Mouse (Mus musculus): ENCODE results near the gene Cnnm3. TPM values are rescaled to one million over a fixed set of nuclear protein-coding genes. Genes with fewer than 3 reads are reported as not detected.

Cnnm3 gene
- total RNA-seq, 2 experiments from 2014 or later, result 36.1 to 39.5 TPM

DNA sequence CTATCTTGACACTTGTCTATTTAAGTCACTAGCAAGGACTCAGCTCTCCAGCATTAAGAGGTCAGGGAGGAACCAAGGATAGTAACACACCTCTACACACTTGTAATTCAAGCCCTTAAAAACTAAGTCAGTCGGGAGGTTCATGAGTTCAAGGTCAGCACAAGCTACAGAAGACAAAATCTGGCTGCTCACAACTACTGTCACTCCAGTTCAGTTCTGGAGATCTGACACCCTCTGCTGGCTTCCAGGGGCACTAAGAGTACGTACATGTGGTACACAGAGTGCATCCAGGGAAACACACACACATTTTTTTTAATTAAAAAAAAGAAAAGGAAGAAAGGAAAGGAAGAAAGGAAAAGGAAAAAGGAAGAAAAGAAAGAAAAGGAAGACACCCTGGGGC, 14.9 kb upstream of the Cnnm3 start:
- no peak for DNase-seq (ENCODE audit: low spot score in 2 of 2)

DNA sequence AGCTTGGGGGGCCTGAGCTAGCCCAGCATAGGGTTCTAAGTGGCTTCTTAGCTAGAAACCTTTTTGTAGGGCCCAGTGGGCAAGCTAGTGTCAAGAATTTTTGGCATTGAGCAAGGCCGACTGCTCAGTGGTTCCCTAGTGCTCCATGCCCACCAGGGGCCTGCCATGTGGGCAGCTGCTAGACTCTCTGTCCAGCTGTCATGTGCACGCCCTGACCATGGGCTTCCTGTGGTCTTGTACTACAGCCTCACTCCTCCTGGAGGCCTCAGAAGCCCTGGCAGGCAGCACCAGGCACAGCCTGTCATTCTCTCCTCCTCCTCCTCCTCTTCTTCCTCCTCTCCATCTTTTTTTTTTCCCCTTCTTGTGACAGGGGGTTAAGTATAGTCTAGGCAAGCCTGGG, 14.4 kb upstream of the Cnnm3 start:
- no peak for DNase-seq (ENCODE audit: low spot score in 2 of 2)

DNA sequence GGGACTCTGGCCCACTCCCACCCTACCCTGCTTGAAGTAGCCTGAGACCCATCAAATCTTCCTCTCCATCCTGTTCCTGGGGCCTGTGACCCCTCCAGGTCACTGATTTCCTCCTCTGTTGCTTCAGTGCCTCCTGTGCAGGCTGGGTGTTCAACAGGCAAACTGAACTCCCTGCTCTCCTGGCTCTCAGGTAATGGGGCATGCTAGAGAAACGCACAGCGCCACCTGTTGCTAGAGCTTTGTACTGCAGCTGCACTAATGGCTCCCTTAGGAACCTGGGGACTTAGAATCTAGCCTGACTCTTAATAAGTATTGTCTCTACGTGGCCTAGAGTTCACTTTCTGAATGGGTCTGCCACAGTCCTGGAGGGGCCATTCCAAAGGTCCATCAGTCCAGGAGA, 10.4 kb upstream of the Cnnm3 start:
- DNase-seq (ENCODE audit: low spot score in 2 of 2), result peak; percentile 58 to 71

DNA sequence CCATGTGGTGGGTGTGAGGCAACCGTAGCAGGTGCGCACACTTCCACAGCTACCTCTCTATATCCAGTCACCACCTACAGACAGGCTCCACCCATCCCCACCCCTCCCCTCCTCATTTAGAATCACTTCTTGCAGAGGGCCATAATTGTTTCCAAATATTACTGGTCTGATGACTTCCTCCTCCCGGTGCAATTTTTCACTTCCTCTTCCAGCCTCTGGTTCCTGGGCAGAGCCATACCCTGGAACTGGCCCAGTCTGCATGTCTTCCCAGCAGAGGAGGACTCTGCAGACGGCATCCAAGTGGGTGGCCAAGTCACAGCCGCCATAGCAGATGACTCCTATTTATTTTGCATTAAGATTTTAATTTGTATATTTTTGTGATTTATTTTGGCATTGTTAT, 3.4 kb upstream of the Cnnm3 start:
- DNase-seq (ENCODE audit: low spot score in 2 of 2), result no peak

DNA sequence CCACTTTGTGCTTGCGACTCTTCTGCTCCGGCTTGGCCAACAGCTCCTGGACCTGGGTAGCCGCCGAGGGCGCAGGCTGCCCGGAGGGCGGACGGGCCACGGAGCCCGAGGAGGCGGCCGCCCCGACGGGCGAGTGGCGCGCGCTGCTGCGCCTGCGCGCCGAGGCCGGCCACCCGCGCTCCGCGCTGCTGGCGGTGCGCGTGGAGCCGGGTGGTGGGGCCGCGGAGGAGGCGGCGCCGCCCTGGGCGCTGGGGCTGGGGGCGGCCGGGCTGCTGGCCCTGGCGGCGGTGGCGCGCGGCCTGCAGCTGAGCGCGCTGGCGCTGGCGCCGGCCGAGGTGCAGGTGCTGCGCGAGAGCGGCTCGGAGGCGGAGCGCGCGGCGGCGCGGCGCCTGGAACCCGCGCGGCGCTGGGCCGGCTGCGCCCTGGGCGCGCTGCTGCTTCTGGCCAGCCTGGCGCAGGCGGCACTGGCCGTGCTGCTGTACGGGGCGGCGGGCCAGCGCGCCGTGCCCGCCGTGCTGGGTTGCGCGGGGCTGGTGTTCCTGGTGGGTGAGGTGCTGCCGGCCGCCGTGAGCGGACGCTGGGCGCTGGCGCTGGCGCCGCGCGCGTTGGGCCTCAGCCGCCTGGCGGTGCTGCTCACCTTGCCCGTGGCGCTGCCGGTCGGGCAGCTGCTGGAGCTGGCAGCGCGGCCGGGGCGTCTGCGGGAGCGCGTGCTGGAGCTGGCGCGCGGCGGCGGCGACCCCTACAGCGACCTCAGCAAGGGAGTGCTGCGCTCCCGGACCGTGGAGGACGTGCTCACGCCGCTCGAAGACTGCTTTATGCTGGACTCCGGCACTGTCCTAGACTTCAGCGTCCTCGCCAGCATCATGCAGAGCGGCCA, 660 bp downstream of the Cnnm3 start:
- DNase-seq (ENCODE audit: low spot score in 2 of 2), result peak; percentile 55 to 60

DNA sequence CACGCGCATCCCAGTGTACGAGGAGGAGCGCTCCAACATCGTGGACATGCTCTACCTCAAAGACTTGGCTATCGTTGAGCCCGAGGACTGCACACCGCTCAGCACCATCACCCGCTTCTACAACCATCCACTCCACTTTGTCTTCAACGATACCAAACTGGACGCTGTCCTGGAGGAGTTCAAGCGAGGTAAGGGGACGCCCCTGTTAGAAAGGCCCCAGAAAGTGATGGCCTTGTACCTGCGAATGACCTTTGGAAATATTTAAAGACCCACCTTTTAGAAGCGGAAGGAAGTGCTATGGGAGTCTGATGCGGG, 1.3 kb downstream of the Cnnm3 start:
- no peak for DNase-seq (ENCODE audit: low spot score in 2 of 2)

DNA sequence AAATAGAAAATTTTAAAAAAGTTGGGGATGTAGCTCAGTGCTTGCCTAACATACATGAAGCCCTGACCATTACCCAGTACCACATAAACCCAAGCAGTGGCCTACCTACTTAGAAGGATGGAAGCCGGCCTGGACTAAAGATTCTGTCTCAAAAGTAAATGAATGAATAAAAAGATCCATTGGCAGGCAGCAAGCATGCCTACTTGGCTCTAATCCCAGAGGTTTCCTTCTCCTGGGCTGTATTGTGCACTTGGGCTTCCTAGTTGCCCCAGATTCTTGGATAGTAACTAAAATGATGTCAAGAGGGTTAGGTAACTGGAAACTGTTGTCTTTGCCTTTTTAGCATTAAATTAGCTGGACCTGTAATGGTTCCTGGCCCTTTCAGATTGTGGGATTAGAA, 1.6 kb downstream of the Cnnm3 start:
- peak in 1 of 2 experiments; percentile 70 for DNase-seq (ENCODE audit: low spot score in 2 of 2)

DNA sequence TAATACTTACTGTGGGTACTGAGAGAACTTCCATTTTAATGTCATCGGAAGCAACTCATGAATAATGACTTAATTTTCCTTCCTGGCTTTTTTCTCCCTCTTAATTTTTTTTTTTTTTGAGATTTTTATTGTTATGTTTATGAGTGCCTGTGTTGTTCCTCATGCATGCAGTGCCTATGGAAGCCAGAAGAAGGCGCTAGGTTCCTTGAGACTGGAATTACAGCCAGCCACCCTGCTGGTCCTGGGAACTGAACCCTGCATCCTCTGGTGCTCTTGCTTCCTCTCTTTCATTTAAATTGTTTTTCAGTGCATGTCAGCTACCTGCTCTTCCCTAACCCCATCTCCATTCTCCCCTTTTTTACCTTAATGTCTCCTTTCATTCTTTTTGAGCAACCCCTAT, 2.1 kb downstream of the Cnnm3 start:
- peak in 1 of 2 experiments; percentile 49 for DNase-seq (ENCODE audit: low spot score in 2 of 2)

DNA sequence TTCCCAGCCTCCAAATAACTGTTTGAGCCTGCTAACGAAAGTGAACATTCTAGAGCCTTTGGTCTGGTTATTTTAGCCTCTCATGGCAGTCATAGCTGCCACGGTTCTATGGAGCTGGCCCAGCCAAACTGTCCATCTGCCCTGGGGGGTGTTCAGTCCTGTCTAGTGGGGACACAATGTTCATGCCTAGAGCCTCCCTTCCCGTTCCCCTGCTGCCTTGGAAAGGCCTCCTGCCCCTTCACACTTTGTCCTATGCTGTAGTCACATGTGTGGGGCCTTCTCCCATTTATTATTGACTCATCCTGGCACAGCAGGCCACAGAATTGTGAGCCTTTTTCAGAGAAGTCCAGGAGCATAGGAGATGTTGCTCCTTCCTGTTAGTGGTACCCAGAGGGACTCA, 6.6 kb downstream of the Cnnm3 start:
- DNase-seq (ENCODE audit: low spot score in 2 of 2), result no peak

DNA sequence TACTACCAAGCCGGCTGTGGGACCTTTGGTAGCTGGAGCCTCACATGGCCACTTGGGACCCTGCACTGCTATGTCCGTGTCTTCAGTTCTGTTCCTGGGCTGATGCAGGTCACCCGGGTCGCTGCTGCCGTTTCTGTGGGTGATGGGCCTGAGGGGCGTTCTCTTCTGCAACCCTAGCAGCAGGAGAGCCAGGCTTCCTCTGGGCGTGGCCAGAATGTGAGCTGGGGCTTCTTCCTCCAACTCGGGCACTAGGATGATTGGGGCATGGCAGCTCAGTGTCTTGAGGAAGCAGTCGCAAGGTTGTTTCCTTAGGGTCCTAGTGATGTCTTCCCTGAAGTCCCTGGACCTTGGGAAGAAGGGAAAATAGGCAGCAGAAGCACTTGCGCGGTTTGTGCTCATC, 8.0 kb downstream of the Cnnm3 start:
- DNase-seq (ENCODE audit: low spot score in 2 of 2), result no peak

DNA sequence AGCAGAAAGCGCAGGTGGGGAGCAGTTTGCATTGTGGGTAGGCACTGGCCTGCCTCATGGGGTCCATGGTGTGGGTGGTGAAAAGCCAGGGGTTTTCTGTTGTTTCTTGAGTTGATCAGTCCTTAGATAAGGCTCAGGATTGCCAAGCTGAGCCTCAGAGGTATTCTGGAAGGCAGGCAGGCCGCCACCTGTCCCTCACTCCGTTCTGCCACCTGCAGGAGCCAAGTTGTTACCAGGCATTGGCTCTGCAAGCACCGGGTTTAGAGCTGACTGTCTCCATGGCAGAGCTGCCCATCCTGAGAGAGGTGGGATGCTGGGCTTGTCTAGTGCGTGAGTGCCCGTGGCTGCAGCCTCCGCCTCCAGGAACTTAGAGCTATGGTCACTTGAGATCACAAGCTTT, 10.5 kb downstream of the Cnnm3 start:
- no peak for DNase-seq (ENCODE audit: low spot score in 2 of 2)

DNA sequence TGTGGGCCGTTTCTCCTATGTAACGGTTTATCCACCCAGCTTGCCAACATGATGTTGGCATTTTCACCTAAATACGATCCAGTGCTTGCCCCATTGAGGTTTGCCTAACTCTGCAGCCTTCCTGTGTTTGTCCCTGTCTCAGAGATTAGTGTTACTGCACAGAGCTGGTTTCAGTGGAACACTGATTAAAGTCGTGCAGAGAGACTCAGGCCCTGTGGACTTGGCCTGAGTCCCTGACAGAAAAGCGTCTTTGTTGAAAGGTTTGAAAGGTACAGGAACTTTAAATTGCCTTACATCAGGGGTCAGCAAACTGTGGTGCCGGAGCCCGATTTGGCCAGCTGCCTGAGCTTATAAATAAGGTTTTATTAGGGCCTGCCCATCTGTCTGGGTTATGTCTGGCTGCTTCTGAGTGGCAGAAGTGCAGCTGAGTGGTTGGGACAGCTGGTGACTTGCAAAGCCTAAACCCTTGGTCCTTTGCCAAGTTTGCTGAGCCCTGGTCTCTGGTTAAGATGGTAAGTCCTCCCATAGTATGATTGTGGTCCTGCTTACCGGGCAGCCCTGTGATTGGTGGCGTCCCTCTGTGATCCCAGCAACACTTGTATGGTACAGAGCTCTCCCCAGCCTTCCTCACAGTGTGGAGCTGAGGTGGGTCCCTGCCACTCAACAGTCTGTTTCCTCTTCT, 11.8 kb downstream of the Cnnm3 start:
- no peak for DNase-seq (ENCODE audit: low spot score in 2 of 2)

DNA sequence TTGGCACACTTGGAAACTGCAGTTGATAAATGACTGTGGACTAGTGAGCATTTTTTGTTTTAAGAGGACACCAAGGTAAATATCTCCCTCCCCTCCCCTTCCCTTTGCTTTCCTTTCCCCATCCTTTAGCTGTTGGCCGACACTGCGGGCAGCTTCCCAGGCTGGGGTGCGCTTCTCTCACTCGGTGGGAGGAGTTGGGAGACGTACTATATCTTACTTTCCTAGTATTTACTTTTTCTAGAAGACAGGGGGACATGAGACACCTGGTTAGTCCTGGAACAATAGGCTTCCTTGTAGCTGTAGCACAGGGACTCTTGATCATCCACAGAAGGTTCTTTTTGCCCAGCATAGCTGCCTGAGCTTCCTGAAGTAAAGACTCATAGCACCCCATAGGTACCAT, 12.4 kb downstream of the Cnnm3 start:
- DNase-seq (ENCODE audit: low spot score in 2 of 2), result no peak

DNA sequence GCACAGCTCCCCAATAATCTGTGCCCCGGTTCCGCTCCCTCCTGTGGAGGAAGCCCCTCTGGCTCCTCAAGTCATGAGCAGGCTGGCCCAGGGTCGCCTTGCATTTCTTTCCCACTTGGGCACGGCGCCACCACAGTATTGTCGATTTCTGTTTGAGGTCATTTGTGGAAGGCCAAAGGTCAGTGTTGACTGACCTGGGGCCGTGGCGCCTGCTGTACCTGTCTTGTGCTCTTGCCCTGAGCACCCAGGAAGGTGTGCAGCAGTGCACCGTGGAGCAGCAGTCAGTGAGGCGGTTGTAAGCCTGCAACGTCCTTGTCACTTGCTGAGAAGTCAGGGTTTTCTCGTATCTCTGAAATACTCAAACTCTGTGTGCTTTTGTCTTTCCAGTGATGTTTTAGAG, 14.1 kb downstream of the Cnnm3 start:
- DNase-seq (ENCODE audit: low spot score in 2 of 2), result no peak

DNA sequence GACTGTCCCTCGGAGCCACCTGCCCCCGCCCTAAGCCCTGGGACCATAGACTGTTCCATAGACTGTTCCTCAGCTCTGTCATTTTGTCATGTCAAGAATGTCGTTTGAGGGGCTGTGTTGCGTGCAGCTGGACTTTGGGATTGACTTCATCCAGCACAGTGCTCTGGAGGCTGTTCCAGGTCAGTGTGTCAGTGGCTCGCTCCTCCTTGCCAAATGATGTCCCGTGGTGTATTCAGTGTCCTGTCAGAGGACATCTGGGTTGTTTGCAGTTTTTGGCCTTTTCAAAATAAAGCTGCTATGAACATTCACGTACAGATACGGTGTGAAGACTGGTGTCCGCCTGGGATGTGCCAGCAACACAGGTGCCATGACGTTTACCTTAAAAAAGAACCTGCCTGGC, 15.2 kb downstream of the Cnnm3 start:
- no peak for DNase-seq (ENCODE audit: low spot score in 2 of 2)

DNA sequence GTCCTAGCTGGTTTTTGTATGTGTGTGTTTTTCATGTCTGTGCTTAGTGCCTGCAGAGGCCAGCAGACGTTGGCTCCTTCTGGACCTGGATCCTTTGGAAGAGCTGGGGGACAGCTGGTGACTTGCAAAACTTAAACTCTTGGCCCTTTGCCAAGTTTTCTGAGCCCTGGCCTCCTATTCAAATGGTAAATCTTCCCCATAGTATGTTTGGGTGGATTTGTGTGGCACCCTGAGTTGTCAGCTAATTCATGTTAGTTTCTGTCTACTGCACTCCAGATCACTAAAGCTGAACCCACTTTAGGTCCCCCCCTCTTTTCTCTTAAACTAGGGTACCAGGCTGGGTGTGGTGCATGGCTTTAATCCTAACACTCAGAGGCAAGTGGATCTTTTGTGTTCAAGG, 16.7 kb downstream of the Cnnm3 start:
- no peak for DNase-seq (ENCODE audit: low spot score in 2 of 2)

DNA sequence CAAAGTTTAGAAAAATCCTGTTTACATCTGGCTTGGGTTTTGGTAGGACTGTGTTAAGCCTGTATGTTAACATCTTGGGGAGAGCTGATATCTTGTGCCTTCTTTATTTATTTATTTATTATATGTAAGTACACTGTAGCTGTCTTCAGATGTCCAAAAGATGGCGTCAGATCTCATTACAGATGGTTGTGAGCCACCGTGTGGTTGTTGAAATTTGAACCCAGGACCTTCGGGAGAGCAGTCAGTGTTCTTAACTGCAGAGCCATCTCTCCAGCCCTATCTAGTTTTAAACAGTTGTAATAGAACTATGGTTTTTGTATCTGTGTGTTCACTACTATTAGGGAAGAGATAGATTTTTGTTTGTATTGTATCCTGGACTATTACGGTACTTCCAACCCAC, 17.6 kb downstream of the Cnnm3 start:
- DNase-seq (ENCODE audit: low spot score in 2 of 2), result no peak

DNA sequence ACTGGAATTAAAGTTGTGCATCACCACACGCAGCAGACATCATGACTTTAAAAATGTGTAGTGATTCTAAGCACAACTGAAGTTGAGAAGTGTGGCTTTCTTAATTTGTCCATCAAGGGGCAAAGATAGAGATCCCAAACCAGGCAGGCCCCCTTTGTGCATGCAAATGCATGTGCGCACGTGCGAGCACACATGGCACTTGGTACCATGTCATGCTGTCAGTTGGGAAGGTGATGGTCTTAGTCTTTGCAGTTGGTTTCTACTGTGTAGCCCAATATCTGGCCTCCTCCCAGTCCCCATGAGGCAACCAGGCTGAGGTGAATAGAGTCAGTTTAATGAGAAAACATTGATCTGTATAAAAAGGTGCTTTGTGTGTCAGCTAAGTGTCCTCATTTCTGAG, 18.2 kb downstream of the Cnnm3 start:
- no peak for DNase-seq (ENCODE audit: low spot score in 2 of 2)

DNA sequence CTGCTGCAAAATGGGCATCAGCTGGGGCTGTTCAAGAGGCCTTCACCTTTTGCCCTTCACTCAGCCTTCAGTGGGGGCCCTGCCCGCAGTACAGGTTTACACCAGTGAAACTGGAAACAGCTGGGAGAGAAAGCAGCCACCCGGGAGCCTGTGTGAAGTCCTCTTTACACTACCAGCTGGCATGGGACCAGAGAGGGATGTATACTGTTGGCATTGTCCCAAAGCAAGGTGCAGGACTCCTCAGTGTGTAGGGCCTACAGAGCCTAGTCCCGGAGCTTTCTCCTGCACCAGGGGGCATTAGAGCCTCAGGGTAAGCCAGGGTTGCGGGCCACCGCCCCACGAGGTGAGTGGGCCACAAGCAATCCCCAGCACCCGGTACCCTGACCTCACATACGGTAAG, 18.8 kb downstream of the Cnnm3 start:
- DNase-seq (ENCODE audit: low spot score in 2 of 2), result no peak

DNA sequence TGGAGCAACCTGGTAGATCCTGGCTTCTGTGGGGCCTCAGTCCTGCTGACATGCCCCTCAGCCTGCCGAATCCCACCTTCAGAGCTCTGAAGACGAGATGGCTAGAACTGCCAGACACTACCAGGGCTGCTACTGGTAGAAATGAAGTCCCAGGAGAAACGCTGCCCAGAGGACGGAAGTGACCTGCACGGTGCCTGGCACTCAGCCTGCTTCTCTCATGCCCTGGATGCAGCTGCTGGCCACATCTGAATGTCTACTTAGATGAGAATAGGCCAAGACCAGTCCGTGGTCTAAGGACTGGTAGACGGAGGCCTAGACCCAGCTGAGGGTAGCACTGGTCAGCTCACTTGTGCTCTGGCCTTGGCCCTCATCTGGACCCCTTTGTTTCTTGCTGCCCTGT, 19.3 kb downstream of the Cnnm3 start:
- no peak for DNase-seq (ENCODE audit: low spot score in 2 of 2)

DNA sequence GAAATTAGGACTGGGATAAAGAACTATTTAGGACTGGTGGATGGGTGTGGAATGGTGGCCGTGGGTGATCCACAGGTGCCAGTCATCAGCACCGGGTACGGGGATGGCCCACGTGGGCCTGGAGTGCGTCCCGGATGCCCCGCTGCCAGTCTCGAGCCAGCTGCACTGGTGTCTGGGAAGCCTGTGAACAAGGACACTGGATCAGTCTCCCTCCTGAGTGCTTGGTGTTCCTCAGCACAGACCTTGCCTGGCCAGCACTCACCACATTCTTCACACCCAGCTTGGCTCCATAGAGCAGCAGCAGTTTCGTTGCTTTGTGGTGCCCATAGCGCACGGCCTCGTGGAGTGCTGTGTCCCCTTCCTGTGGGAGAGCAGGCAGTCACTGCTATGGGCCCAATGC, 19.8 kb downstream of the Cnnm3 start:
- DNase-seq (ENCODE audit: low spot score in 2 of 2), result no peak

DNA sequence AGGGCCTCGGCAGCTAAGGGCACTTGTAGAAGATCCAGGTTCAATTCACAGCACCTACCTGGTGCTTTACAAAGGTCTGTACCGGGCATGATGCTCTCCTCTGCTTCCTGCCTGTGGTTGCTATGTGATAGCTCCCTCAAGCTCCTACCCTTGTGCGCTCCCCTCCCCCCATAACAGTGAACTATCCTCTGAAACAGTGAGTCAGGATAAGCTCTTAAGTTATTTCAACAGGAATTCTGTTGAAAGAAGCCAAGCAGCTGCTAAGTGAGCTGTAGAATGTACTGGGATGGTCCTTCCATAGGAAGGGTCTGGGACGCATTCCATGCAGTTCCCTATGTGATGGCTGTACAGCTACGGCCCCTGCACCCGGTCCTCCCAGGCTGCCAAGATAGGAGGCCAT, 21.9 kb downstream of the Cnnm3 start:
- DNase-seq (ENCODE audit: low spot score in 2 of 2), result no peak

DNA sequence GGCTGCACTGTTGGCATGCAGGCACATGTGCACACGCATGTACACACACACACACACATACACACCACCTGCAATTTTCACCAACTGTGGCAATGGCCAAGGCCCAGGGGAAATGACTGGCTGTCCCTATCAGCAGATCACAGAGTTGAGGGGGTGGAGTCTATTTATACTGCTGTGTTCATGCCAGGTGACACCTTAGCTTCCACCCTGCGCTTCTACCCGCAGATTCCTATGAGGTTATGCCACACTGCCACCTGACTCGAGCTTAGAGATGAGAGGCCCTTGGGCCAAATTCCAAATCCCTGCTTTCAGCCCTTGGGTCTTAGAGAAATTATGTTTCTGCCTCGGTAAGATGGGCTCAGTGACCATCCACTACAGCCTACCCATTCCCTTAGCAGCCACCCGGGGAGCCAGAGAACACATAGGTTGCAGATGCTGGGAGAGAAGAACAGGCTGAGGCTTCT, 23.0 kb downstream of the Cnnm3 start:
- no peak for DNase-seq (ENCODE audit: low spot score in 2 of 2)

All from layer of hippocampus, postnatal 14 days (tissue).